Mouse (Mus musculus) cortical plate, adult 2 months (tissue): ENCODE measurements around the gene Nlrp6.

Experiments used
- CTCF ChIP-seq: fragments of 200-500 bp; IDR thresholded peaks from 2 replicates; pipeline ENCODE4 v1.5.1; 2011; ENCODE audit warnings: mild to moderate bottlenecking, control low read depth, low read length; ENCODE audit not compliant: insufficient read depth; ENCODE audit errors: extremely low read depth
- POLR2A ChIP-seq: fragments of 200-500 bp; IDR thresholded peaks from 2 replicates; pipeline ENCODE4 v1.6.1; 2011; ENCODE audit warnings: mild to moderate bottlenecking, low read length, control low read depth; ENCODE audit not compliant: insufficient read depth; ENCODE audit errors: extremely low read depth

DNA sequence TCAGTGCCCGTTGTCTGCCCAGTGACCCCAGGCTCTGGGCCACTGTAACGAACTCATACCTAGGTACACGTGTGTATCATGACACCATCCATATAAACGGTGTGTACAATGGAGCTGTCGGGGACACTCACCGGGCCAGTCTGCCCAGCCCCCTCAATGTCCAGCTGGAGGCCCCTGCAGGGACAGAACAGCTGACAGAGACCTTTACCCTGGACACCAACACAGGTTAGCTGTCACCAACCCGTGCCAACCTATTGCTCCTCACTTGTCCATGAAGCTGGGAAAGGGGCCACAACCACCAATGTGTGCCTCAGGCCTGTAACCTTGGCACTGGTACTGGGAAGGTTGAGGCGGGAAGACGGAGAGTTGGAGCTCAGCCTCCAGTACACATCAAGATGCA lies 21.6 kb downstream of the Nlrp6 start:
- no peak for TF ChIP-seq CTCF
- no peak for TF ChIP-seq POLR2A
